Mouse (Mus musculus): Measurements from ENCODE around the gene Zfp341. TPM values are rescaled to one million over a fixed set of nuclear protein-coding genes. Genes with fewer than 3 reads are reported as not detected.

Zfp341 gene
- polyA plus RNA-seq, 1 experiment from 2014 or later: 1.00 TPM

DNA sequence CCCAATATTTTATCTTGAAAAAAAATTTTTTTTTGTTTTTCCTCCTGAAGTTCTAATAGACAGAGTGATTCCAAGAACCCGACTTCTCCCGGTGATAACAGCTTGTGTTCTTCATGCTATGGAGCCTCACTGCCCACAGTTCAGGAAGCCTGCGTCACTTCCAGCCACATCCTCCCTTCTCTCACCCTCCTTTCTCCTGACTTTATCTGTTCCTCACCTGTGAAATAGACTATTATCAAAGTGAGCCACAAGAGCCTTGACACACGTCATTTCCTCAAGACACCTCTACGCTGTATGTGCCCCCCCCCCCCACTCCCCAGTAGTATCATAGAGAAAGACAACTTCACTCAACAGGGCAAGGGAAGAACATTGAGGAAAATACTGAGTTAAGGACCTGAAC, 2.6 kb downstream of the Zfp341 start:
- Histone ChIP-seq H3K36me3 (no peaks in the 10 kb centered on the region), H3K27ac (peak overlapping the region; percentile 99; the same call in 1 of the 2 replicates), H3K4me1 (peaks cover 26% of the 10 kb centered on the region), H3K9ac (no peak overlapping the region), H3K4me2 (peak overlapping the region; percentile 81; the same call in 1 of the 2 replicates), H3K4me3 (replicated peaks) (no peak overlapping the region), H3K9me3 (replicated peaks) (no peaks in the 10 kb centered on the region), H3K27me3 (no peaks in the 10 kb centered on the region)
- 89% methylated on average over 5 of the region's 5 CpGs for WGBS
- ATAC-seq (replicated peaks; ENCODE audit: low FRiP score): no peak

DNA sequence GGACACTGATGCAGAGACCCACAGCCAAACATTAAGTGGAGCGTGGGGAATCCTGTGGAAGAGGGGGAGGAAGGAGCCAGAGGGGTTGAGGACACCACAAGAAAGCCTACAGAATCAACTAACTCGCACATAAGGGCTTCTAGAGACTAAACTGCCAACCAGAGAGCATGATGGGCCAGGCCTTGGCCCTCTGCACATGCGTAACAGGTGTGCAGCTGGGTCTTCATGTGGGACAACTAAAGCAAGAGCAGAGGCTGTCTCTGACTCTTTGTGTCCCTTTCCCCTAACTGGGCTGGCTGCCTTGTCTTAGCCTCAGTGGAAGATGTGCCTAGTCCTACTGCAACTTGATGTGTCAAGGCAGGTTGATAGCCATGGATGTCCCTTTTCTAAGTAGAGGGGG, 4.0 kb downstream of the Zfp341 start:
- no peak overlapping the region for H3K4me2 ChIP-seq
- no peaks in the 10 kb centered on the region for H3K36me3 ChIP-seq
- ATAC-seq (replicated peaks; ENCODE audit: low FRiP score): no peak
- H3K27ac ChIP-seq: no peak overlapping the region
- 92% methylated on average over 3 of the region's 3 CpGs for WGBS
- H3K9me3 ChIP-seq (replicated peaks): no peaks in the 10 kb centered on the region
- no peak overlapping the region for H3K4me3 ChIP-seq (replicated peaks)
- no peaks in the 10 kb centered on the region for H3K27me3 ChIP-seq
- no peak overlapping the region for H3K9ac ChIP-seq
- peaks cover 26% of the 10 kb centered on the region for H3K4me1 ChIP-seq

GRCm38 (mm10) chr2:154621684-154622083, 8.6 kb downstream of the Zfp341 start:
- Histone ChIP-seq H3K9me3 (replicated peaks) (no peaks in the 10 kb centered on the region; the same call in 1 of the 2 replicates), H3K27me3 (no peaks in the 10 kb centered on the region), H3K27ac (no peak overlapping the region), H3K4me1 (no peaks in the 10 kb centered on the region), H3K4me2 (no peak overlapping the region), H3K36me3 (peaks cover 32% of the 10 kb centered on the region), H3K4me3 (replicated peaks) (no peak overlapping the region), H3K9ac (no peak overlapping the region)
- WGBS: 75% methylated on average over 5 of the region's 5 CpGs
- no peak for ATAC-seq (replicated peaks; ENCODE audit: low FRiP score)

DNA sequence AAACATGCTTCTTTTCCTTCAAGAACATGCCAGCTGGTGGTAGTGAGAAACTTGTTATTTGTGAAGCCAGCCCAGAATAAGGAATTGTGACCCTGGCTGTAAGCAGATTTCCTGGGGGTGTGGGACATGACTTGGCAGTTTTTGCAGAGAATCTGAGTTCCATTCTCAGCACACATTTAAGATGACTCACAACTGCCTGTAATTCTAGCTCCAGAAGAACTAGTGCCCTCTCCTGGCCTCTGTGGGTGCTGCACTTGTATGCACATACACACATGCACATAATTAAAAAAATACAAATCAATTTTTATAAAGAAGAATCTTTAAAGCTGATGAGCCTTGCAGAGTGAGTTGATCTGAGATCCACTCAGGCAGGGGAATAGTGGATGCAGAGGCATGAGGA, 11.0 kb downstream of the Zfp341 start:
- Histone ChIP-seq H3K27ac (no peak overlapping the region), H3K9me3 (replicated peaks) (no peaks in the 10 kb centered on the region; the same call in 1 of the 2 replicates), H3K9ac (no peak overlapping the region), H3K4me3 (replicated peaks) (no peak overlapping the region), H3K36me3 (peaks cover 37% of the 10 kb centered on the region), H3K27me3 (no peaks in the 10 kb centered on the region), H3K4me1 (no peaks in the 10 kb centered on the region), H3K4me2 (no peak overlapping the region)
- ATAC-seq (replicated peaks; ENCODE audit: low FRiP score): no peak

DNA sequence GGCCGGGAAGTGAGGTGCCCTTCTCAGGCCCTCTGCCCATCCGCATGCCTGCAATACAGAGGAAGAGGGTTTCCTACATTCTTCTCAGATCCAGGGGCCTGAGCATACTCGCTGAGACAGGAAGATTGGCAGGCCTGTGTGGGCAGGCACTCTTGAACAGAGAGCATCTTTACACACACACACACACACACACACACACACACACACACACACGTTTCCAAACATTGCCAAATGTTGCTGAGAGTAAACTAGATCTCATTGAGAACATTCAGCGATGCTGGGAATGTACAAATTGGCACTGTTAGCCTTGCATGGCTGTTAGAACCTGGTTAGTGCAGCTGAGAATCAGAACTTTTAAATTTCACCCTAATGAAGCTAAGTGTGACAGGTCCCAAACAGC, 17.4 kb downstream of the Zfp341 start:
- Histone ChIP-seq H3K9me3 (replicated peaks) (no peaks in the 10 kb centered on the region), H3K4me2 (no peak overlapping the region), H3K27me3 (no peaks in the 10 kb centered on the region), H3K27ac (no peak overlapping the region), H3K4me3 (replicated peaks) (no peak overlapping the region), H3K36me3 (peaks cover 47% of the 10 kb centered on the region), H3K4me1 (peaks cover 3% of the 10 kb centered on the region; the same call in 1 of the 2 replicates), H3K9ac (no peak overlapping the region)
- no peak for ATAC-seq (replicated peaks; ENCODE audit: low FRiP score)
- WGBS: 81% methylated on average over 5 of the region's 5 CpGs

GRCm38 (mm10) chr2:154632203-154632780, 19.2 kb downstream of the Zfp341 start:
- H3K36me3 ChIP-seq: peaks cover 47% of the 10 kb centered on the region
- peaks cover 3% of the 10 kb centered on the region; the same call in 1 of the 2 replicates for H3K4me1 ChIP-seq
- H3K27me3 ChIP-seq: no peaks in the 10 kb centered on the region
- H3K9me3 ChIP-seq (replicated peaks): no peaks in the 10 kb centered on the region
- H3K9ac ChIP-seq: no peak overlapping the region
- peak; percentile 65 for ATAC-seq (replicated peaks; ENCODE audit: low FRiP score)
- WGBS: 88% methylated on average over 16 of the region's 16 CpGs
- H3K27ac ChIP-seq: peak overlapping the region; percentile 9; the same call in 1 of the 2 replicates
- H3K4me2 ChIP-seq: no peak overlapping the region
- no peak overlapping the region for H3K4me3 ChIP-seq (replicated peaks)

GRCm38 (mm10) chr2:154633039-154633742, 20.1 kb downstream of the Zfp341 start:
- ATAC-seq (replicated peaks; ENCODE audit: low FRiP score): peak; percentile 68; the same call in 1 of the 2 replicates
- H3K4me3 ChIP-seq (replicated peaks): no peak overlapping the region

DNA sequence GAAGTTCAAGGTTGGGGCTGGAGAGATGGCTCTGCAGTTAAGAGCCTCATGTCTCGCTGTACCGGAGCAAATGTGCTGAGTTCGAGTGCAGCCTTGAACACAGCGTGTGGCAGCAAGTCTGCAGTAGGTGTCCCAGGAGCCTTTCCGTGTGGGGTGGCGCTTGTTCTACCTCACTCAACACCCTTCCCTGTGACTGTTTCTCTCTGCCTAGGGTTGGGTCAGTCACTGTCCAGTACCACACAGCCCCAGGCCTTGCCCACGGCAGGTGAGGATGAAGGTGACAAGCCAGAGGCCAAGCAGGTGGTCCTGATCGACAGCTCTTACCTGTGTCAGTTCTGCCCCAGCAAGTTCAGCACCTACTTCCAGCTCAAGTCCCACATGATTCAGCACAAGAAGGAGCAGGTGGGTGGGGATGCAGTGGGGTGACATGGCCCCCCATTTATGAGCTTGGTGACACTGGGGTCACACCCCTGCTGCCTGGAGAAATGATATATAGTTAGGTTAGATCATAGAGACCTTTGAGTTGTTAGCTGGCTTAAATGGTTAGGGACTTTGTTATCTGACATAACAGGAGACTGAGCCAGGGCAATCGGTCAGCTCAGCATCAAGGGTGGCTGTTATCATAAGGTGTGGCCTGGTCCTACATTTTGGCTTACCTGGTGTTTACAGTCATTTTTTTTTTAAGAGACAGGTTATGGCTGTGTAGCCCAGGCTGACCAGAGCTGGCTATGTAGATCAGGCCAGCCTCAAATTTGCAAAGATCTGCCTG, 21.0 kb downstream of the Zfp341 start:
- WGBS: 88% methylated on average over 9 of the region's 9 CpGs
- H3K9ac ChIP-seq: no peak overlapping the region
- peaks cover 60% of the 10 kb centered on the region for H3K36me3 ChIP-seq
- peaks cover 4% of the 10 kb centered on the region; the same call in 1 of the 2 replicates for H3K9me3 ChIP-seq (replicated peaks)
- H3K27me3 ChIP-seq: no peaks in the 10 kb centered on the region
- 0 out of 2 replicates have a peak, but pooled peaks have one; percentile 27 for ATAC-seq (replicated peaks; ENCODE audit: low FRiP score)
- no peak overlapping the region for H3K27ac ChIP-seq
- no peak overlapping the region for H3K4me2 ChIP-seq
- H3K4me1 ChIP-seq: peaks cover 3% of the 10 kb centered on the region; the same call in 1 of the 2 replicates
- H3K4me3 ChIP-seq (replicated peaks): no peak overlapping the region

More at GRCm38 (mm10) chr2:154633039-154633742, 20.1 kb downstream of the Zfp341 start:
- 42% methylated on average over 5 of the region's 5 CpGs for WGBS
- H3K36me3 ChIP-seq: peaks cover 56% of the 10 kb centered on the region
- no peak overlapping the region for H3K4me2 ChIP-seq
- H3K4me1 ChIP-seq: peaks cover 3% of the 10 kb centered on the region; the same call in 1 of the 2 replicates
- no peak overlapping the region for H3K9ac ChIP-seq
- no peaks in the 10 kb centered on the region for H3K9me3 ChIP-seq (replicated peaks)
- no peaks in the 10 kb centered on the region for H3K27me3 ChIP-seq
- H3K27ac ChIP-seq: peak overlapping the region; percentile 37; the same call in 1 of the 2 replicates

DNA sequence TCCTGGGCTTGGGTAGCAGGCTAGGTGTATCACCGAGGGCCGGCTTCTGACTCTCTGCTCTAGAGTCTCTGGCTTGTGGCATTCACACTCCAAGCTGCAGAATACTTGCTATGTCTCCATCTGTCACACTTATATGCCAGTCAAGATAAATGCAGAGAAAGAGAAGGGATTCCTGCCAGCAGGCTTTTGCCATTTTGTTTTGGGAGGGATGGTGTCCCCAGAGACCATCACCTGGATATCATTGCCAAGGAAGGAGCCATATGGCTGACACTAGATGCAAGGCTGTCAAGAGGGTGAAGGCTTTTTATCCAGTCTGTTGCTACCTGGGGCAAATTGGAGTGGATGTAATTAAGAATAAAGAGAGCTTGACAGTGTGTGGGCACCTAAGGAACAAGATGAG, 22.7 kb downstream of the Zfp341 start:
- Histone ChIP-seq H3K9ac (no peak overlapping the region), H3K4me2 (no peak overlapping the region), H3K27me3 (no peaks in the 10 kb centered on the region), H3K9me3 (replicated peaks) (peaks cover 4% of the 10 kb centered on the region; the same call in 1 of the 2 replicates), H3K36me3 (peaks cover 50% of the 10 kb centered on the region), H3K4me3 (replicated peaks) (no peak overlapping the region), H3K27ac (no peak overlapping the region), H3K4me1 (peaks cover 3% of the 10 kb centered on the region; the same call in 1 of the 2 replicates)
- 89% methylated on average over 2 of the region's 2 CpGs for WGBS
- ATAC-seq (replicated peaks; ENCODE audit: low FRiP score): no peak

- no peaks in the 10 kb centered on the region for H3K27me3 ChIP-seq
- H3K36me3 ChIP-seq: peaks cover 46% of the 10 kb centered on the region
- WGBS: 94% methylated on average over 3 of the region's 3 CpGs
- H3K9ac ChIP-seq: no peak overlapping the region
- H3K4me2 ChIP-seq: no peak overlapping the region
- H3K27ac ChIP-seq: no peak overlapping the region
- no peak overlapping the region for H3K4me3 ChIP-seq (replicated peaks)
- H3K9me3 ChIP-seq (replicated peaks): peaks cover 4% of the 10 kb centered on the region; the same call in 1 of the 2 replicates
- peaks cover 3% of the 10 kb centered on the region; the same call in 1 of the 2 replicates for H3K4me1 ChIP-seq
- ATAC-seq (replicated peaks; ENCODE audit: low FRiP score): no peak
Observed at GRCm38 (mm10) chr2:154638521-154638920, 25.4 kb downstream of the Zfp341 start.

GRCm38 (mm10) chr2:154639115-154639514, 26.0 kb downstream of the Zfp341 start:
- Histone ChIP-seq H3K9me3 (replicated peaks) (peaks cover 4% of the 10 kb centered on the region; the same call in 1 of the 2 replicates), H3K4me1 (no peaks in the 10 kb centered on the region; the same call in 1 of the 2 replicates), H3K4me2 (no peak overlapping the region), H3K27me3 (no peaks in the 10 kb centered on the region), H3K4me3 (replicated peaks) (no peak overlapping the region), H3K27ac (no peak overlapping the region), H3K9ac (no peak overlapping the region), H3K36me3 (peaks cover 48% of the 10 kb centered on the region)
- no peak for ATAC-seq (replicated peaks; ENCODE audit: low FRiP score)
- 89% methylated on average over 4 of the region's 4 CpGs for WGBS

DNA sequence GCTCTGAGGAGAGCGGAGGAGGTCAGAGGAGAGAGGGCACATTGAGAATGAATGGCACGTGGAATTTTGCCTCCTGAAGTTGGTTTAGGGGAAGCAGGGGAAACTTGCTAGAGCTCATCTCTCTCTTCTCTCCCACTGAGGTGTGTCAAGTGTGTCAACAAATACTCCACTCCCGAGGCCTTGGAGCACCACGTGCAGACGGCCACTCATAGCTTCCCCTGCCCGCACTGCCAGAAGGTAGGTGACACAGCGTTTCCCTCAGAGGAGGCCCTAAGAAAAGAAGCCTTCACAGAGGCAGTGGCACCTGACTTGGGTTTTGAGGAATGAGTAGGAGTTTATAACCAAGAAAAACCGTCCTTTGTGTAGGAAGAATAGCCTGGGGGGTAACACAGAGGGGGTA, 28.1 kb downstream of the Zfp341 start:
- 83% methylated on average over 8 of the region's 8 CpGs for WGBS
- Histone ChIP-seq H3K4me2 (no peak overlapping the region), H3K9ac (no peak overlapping the region), H3K4me1 (no peaks in the 10 kb centered on the region), H3K27me3 (no peaks in the 10 kb centered on the region), H3K9me3 (replicated peaks) (peaks cover 4% of the 10 kb centered on the region; the same call in 1 of the 2 replicates), H3K27ac (no peak overlapping the region), H3K4me3 (replicated peaks) (no peak overlapping the region), H3K36me3 (peaks cover 42% of the 10 kb centered on the region)
- no peak for ATAC-seq (replicated peaks; ENCODE audit: low FRiP score)
